Mouse (Mus musculus) olfactory bulb, adult 2 months (tissue): ENCODE measurements around the gene Xkr7. TPM values are rescaled to one million over a fixed set of nuclear protein-coding genes. Genes with fewer than 3 reads are reported as not detected.

Source experiments
- H3K27ac ChIP-seq: fragments of 200-500 bp; 2 replicates; pipeline ENCODE4 v1.5.1; 2012; ENCODE audit warnings: low read depth, low read length; ENCODE audit not compliant: insufficient read depth
- H3K4me1 ChIP-seq: fragments of 200-500 bp; 2 replicates; pipeline ENCODE4 v1.6.1; 2012; ENCODE audit warnings: low read length; ENCODE audit not compliant: control insufficient read depth, insufficient read depth
- H3K4me3 ChIP-seq: fragments of 200-500 bp; 2 replicates; pipeline ENCODE4 v1.5.1; 2012; ENCODE audit warnings: mild to moderate bottlenecking, low read depth, low read length, moderate library complexity; ENCODE audit not compliant: insufficient read depth
- CTCF ChIP-seq: fragments of 200-500 bp; IDR thresholded peaks from 2 replicates; pipeline ENCODE4 v1.5.1; 2012; ENCODE audit warnings: low read depth, mild to moderate bottlenecking, low read length, moderate library complexity; ENCODE audit not compliant: insufficient read depth
- POLR2A ChIP-seq: fragments of 200-500 bp; IDR thresholded peaks from 2 replicates; pipeline ENCODE4 v1.6.1; 2012; ENCODE audit warnings: mild to moderate bottlenecking, low read depth, low read length, moderate library complexity; ENCODE audit not compliant: insufficient read depth
- WGBS: fragments of 180-500 bp; shearing (Covaris S2); methylation state at CpG from one replicate; pipeline ENCODE4 v1.1.7; 2018; 5-methylcytosine and 5-hydroxymethylcytosine counted together
- polyA plus RNA-seq: library from polyadenylated mRNA; stranded (reverse); fragments of >200 nt; gene quantifications from 2 replicates; pipeline ENCODE4 v1.2.4, GENCODE M21; 2012; ENCODE audit warnings: low replicate concordance; ENCODE audit not compliant: missing spikeins, insufficient read depth, insufficient read length

Xkr7 gene
- not detected in 2 replicates for polyA plus RNA-seq

DNA sequence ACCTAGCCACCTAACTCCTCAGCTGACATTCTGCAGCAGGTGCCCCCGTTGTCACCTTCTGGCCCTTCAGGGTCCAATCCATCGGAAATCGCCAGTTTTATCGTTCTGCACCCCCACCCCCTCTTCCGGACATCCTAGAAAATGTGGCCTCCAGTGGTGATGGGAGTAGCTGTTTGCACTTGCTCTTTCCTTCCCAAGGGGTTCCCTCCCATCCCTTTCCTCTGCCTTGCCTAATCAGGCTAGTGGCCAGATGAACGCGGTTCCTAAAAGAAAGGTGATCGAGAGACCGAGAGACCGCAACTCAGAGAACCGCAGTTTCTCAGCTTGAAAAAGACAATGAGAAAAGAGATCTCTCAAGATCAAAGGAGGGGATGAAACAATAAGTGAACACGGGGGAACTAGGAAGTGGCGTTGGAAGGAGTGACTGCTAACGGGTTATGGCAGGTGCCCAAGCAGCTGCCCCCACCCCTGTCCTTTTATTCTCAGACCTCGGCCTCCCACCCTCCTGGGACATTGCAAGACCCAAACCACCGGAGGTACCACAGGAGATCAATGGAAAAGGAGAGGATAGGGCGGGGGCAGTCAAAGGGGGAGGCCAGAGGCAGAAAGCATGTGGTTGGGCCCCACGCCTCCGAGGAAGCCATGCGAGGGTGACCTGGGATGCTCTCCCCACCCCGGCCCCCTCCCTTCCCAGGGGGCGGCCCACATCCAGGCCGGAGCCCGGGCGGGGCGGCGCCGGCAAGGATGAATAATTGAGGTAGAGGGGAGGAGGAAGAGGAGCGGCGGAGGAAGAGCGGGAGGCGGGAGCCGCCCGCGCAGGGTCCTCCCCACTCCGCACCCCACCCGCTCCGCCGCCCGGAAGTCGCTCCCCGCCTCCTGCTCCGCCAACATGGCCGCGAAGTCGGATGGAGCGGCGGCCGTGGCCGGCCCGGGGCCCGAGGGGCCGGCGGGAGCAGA, at the start of gene Xkr7:
Gene Xkr7 (plus strand): TSS at position 727 of the 957 bp plus-strand sequence.
- 3% methylated on average over 51 of the region's 54 CpGs for WGBS
- no peak within 1 kb of the TSS for H3K27ac ChIP-seq
- H3K4me1 ChIP-seq = peaks cover 15% of the 10 kb centered on the region; the same call in 1 of the 2 replicates
- H3K4me3 ChIP-seq = peak within 1 kb of the TSS; percentile 42
- no peak for TF ChIP-seq CTCF
- TF ChIP-seq POLR2A = no peak

DNA sequence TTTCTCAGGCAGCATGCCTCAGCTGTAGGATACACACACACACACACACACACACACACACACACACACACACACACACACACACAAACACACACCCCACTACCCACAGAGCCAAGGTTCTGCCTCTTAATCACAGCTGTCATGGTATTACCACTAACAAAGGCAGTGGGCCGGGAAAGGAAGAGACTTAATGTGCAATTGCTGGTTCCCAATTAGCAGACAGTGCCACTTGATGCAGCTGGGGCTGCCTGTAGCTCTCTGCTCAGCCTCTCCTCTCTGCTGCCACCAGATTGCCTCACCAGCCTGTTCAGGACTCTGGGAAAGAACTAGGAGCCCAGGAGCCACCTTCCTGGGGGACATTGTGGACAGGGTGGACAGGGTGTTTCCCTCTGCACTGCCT, 46.1 kb upstream of the Xkr7 start:
- TF ChIP-seq CTCF (no peak), POLR2A (no peak)
- Histone ChIP-seq H3K4me3 (no peak overlapping the region), H3K27ac (no peak overlapping the region), H3K4me1 (peaks cover 2% of the 10 kb centered on the region; the same call in 1 of the 2 replicates)
- WGBS = 6% methylated on average over 1 of the region's 1 CpGs

DNA sequence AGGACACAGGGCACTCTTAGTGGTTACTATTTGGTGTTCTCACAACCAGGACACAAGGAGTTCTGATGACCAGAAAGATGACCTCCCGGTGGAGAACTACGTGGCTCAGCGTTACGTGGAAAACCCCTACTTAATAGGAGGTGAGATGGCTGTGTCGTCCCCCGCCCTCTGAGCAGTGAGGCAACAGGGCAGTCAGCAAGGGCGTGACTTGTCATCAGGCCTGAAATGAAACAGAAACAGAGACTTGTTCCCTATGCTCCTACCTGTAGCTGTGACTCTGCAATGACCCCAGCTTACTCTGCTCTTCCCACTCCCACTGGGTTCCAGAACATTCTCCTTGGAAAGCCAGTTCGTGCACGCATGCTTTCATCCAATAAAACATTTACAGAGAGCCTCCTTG, 40.1 kb upstream of the Xkr7 start:
- TF ChIP-seq CTCF (no peak), POLR2A (no peak)
- Histone ChIP-seq H3K27ac (no peak overlapping the region), H3K4me1 (no peaks in the 10 kb centered on the region), H3K4me3 (no peak overlapping the region)
- WGBS = 96% methylated on average over 9 of the region's 9 CpGs

DNA sequence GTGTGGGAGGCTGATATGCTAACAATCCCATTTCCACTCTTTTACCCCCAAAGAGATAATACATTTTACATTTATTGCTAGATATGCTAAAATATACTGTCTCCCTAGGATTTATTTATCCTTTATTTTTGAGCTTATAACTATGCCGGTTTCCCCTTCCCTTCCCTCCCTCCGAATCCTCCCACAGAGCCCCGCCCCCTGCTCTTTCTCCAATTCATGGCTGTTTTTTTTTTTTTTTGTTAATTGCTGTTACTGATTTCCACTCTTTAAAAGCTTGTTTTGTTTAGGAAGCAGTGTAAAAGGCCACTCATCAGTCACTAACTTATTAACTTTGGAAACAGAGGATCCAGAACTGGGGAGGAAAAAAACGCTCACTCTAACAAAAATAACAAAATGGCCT, 34.6 kb upstream of the Xkr7 start:
- 60% methylated on average over 4 of the region's 4 CpGs for WGBS
- no peaks in the 10 kb centered on the region for H3K4me1 ChIP-seq
- no peak overlapping the region for H3K27ac ChIP-seq
- TF ChIP-seq CTCF = no peak
- no peak overlapping the region for H3K4me3 ChIP-seq

DNA sequence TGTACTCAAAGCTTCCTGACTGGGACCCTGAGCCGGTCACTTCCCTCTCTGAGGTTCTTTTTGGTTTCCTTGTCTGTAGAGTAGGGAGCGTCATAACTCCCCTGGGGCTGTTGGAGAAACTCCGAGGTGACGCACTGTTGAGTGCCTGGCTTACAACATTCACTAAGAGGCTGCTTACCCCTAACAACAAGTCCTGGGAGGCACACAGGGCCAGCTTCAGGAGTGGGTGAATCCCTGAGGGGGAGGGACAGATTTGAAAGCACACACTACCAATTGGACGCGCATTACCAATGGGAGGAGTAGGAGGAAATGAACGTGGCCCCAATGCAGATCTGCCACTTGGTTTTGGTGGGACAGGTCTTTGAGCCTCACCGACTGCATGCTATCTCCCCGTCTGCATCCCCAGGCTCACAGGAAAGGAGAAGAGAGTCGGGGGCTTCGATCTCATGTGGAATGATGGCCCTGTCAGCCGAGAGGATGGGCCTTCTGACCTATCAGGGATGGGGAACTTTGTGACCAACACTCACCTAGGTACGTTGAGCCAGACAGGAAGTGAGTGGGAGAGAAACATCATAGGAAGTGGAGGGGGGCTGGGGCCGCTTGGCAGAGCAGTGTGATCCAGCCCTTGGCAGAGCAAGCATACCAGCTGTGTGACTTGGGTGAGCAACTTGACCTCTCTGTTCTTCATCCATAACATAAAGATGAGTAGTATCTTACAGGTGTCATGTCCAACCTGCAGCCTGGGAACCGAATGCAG, 29.0 kb upstream of the Xkr7 start:
- H3K27ac ChIP-seq = no peak overlapping the region
- WGBS = 92% methylated on average over 15 of the region's 15 CpGs
- no peak for TF ChIP-seq CTCF
- TF ChIP-seq POLR2A = no peak
- H3K4me1 ChIP-seq = no peaks in the 10 kb centered on the region
- H3K4me3 ChIP-seq = no peak overlapping the region

DNA sequence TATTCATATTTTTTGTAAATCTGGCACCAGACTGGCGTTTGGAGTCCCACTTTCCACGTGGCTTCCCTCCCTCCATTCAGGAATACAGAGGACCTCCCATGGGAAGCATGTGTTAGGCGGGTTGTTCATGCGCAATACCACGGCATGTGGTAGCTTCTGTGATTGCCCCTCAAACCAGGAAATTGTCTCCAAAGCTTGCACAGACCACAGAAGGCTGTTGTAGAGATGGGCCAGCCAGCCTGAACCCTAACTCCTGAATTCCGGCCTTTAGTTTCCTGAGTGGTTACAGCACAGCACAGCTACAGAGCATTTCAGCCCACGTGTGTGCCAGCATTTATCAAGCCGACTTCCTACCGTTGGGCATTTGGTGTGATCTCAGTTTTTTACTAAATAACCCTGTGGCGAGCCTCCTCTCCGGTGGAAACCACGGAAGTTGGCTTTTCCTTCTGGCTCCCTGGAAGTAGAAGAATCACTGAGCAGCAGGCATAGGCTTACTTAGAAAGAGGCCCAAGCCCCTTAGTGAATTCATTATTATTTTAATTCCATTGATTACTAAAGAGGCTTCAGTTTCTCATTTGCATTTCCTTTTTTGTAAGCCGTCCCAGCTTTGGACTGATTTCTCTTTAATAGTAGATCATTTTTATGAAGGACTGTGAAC, 27.8 kb upstream of the Xkr7 start:
- TF ChIP-seq POLR2A = no peak
- no peak for TF ChIP-seq CTCF
- 56% methylated on average over 13 of the region's 13 CpGs for WGBS
- Histone ChIP-seq H3K27ac (no peak overlapping the region), H3K4me1 (no peaks in the 10 kb centered on the region), H3K4me3 (no peak overlapping the region)

DNA sequence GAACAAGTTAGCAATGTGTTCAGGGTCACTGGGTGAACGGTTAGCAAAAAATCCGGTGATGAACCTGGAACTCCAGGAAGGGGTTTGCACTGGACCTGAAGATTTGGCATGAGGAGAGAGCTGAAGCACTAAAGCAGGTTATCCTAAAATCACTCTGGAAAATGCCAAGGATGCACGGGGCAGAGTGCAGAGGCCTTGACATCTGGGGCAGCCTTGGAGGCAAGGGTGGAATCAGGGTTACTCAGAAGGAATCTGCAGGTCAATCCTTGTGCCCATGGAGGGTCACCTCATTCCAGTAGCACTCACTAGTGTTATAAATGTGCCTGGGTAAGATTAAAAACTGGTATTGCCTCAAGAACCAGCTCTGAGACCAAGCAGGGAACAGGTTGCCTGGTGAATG, 25.7 kb upstream of the Xkr7 start:
- 97% methylated on average over 3 of the region's 3 CpGs for WGBS
- Histone ChIP-seq H3K4me1 (no peaks in the 10 kb centered on the region), H3K27ac (no peak overlapping the region), H3K4me3 (no peak overlapping the region)
- no peak for TF ChIP-seq POLR2A
- TF ChIP-seq CTCF = no peak

DNA sequence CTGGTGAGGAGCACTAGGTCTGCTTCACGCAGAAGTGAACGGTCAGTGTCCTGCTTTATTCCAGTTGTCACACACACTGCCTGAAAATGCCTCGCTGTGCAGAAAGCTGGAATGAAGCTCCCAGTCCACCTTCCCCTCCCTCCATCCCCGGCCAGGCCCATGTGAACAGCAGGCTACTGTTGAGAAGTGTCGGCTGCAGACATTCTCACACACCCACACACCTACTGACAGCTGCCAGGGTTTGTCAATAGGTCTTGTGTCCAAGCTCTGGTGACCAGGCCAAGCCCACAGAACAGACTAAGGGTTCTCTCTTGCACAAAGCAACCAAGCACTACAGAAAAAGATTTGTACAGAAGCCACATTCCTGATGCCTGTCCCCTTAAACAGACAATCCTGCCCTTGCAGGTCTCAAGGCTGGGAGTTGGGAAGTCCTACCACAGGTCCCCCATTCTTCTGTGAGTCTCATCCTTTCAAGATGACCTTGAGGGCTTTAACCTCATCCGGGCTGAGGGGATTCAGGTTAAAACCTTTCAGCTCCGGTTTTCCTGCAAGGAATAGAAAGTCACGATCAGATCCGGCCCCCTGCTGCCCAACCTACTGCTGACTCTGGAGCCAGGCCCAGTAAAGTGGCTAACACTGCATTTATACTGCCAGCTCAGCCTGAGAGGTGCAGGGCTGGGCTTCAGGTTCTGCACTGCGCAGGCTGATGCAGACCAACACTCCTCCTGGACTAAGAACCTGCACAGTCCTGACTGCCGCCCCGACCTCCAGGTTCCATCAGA, 22.3 kb upstream of the Xkr7 start:
- no peak for TF ChIP-seq POLR2A
- no peak for TF ChIP-seq CTCF
- WGBS = 80% methylated on average over 12 of the region's 12 CpGs
- Histone ChIP-seq H3K4me1 (peaks cover 8% of the 10 kb centered on the region), H3K27ac (no peak overlapping the region), H3K4me3 (no peak overlapping the region)
